Mouse (Mus musculus): ENCODE data around the gene Ugt1a10. TPM values are rescaled to one million over a fixed set of nuclear protein-coding genes. Genes with fewer than 3 reads are reported as not detected.
A peak's percentile ranks its signal among the peaks of the same experiment; 100 is the strongest.

Ugt1a10 gene
- polyA plus RNA-seq, 2 experiments: not detected

- TF ChIP-seq POLR2A (IDR thresholded peaks at IDR 0.05; ENCODE audit: borderline replicate concordance, extremely low read depth, insufficient read depth, insufficient read length): no peak
- no peak overlapping the region for H3K27ac ChIP-seq (replicated peaks; ENCODE audit: low read depth, low read length)
Observed at GRCm38 (mm10) chr1:88195687-88196086, 140.5 kb downstream of the Ugt1a10 start.

GRCm38 (mm10) chr1:88197443-88197842 lies 142.3 kb downstream of the Ugt1a10 start:
- ATAC-seq (ENCODE audit: low FRiP score, low read depth): no peak

More at GRCm38 (mm10) chr1:88195687-88196086, 140.5 kb downstream of the Ugt1a10 start:
- Histone ChIP-seq H3K4me3 (replicated peaks; ENCODE audit: low read length) (no peak overlapping the region), H3K27me3 (ENCODE audit: control insufficient read depth, insufficient read depth, low read length) (no peaks in the 10 kb centered on the region), H3K4me2 (replicated peaks; ENCODE audit: low read depth, low read length, severe bottlenecking) (no peak overlapping the region), H3K4me1 (ENCODE audit: control insufficient read depth, insufficient read depth, low read length) (no peaks in the 10 kb centered on the region), H3K9ac (ENCODE audit: low read depth, low read length, severe bottlenecking) (no peak overlapping the region), H3K36me3 (ENCODE audit: control insufficient read depth, insufficient read depth, low read length) (no peaks in the 10 kb centered on the region), H3K9me3 (ENCODE audit: control insufficient read depth, low read length) (no peaks in the 10 kb centered on the region)
- no peak for DNase-seq (ENCODE audit: low spot score)
- ATAC-seq (ENCODE audit: low FRiP score, low read depth): no peak
- 97% methylated on average over 1 of the region's 1 CpGs for WGBS

GRCm38 (mm10) chr1:88199996-88200395 lies 144.8 kb downstream of the Ugt1a10 start:
- Histone ChIP-seq H3K9me3 (ENCODE audit: control insufficient read depth, low read length) (peaks cover 10% of the 10 kb centered on the region), H3K27ac (replicated peaks; ENCODE audit: low read depth, low read length) (no peak overlapping the region), H3K4me2 (replicated peaks; ENCODE audit: low read depth, low read length, severe bottlenecking) (no peak overlapping the region), H3K4me1 (ENCODE audit: control insufficient read depth, insufficient read depth, low read length) (no peaks in the 10 kb centered on the region), H3K36me3 (ENCODE audit: control insufficient read depth, insufficient read depth, low read length) (no peaks in the 10 kb centered on the region), H3K4me3 (replicated peaks; ENCODE audit: low read length) (no peak overlapping the region), H3K9ac (ENCODE audit: low read depth, low read length, severe bottlenecking) (no peak overlapping the region), H3K27me3 (ENCODE audit: control insufficient read depth, insufficient read depth, low read length) (no peaks in the 10 kb centered on the region)
- ATAC-seq (ENCODE audit: low FRiP score, low read depth) (no peak), DNase-seq (ENCODE audit: low spot score) (no peak)
- 67% methylated on average over 2 of the region's 2 CpGs for WGBS
- TF ChIP-seq POLR2A (IDR thresholded peaks at IDR 0.05; ENCODE audit: borderline replicate concordance, extremely low read depth, insufficient read depth, insufficient read length): no peak

More at GRCm38 (mm10) chr1:88197443-88197842, 142.3 kb downstream of the Ugt1a10 start:
- no peak for TF ChIP-seq POLR2A (IDR thresholded peaks at IDR 0.05; ENCODE audit: borderline replicate concordance, extremely low read depth, insufficient read depth, insufficient read length)
- Histone ChIP-seq H3K27ac (replicated peaks; ENCODE audit: low read depth, low read length) (no peak overlapping the region), H3K4me1 (ENCODE audit: control insufficient read depth, insufficient read depth, low read length) (no peaks in the 10 kb centered on the region), H3K36me3 (ENCODE audit: control insufficient read depth, insufficient read depth, low read length) (no peaks in the 10 kb centered on the region), H3K4me3 (replicated peaks; ENCODE audit: low read length) (no peak overlapping the region), H3K9me3 (ENCODE audit: control insufficient read depth, low read length) (no peaks in the 10 kb centered on the region), H3K4me2 (replicated peaks; ENCODE audit: low read depth, low read length, severe bottlenecking) (no peak overlapping the region), H3K9ac (ENCODE audit: low read depth, low read length, severe bottlenecking) (no peak overlapping the region), H3K27me3 (ENCODE audit: control insufficient read depth, insufficient read depth, low read length) (no peaks in the 10 kb centered on the region)
- WGBS: 71% methylated on average over 3 of the region's 3 CpGs
- DNase-seq (ENCODE audit: low spot score): no peak

GRCm38 (mm10) chr1:88200456-88200855 lies 145.3 kb downstream of the Ugt1a10 start, which contains the start of gene Ugt1a2:
Ugt1a2 (plus strand) TSS chr1:88200601.
- peaks cover 11% of the 10 kb centered on the region for H3K9me3 ChIP-seq (ENCODE audit: control insufficient read depth, low read length)
- no peak for ATAC-seq (ENCODE audit: low FRiP score, low read depth)

DNA sequence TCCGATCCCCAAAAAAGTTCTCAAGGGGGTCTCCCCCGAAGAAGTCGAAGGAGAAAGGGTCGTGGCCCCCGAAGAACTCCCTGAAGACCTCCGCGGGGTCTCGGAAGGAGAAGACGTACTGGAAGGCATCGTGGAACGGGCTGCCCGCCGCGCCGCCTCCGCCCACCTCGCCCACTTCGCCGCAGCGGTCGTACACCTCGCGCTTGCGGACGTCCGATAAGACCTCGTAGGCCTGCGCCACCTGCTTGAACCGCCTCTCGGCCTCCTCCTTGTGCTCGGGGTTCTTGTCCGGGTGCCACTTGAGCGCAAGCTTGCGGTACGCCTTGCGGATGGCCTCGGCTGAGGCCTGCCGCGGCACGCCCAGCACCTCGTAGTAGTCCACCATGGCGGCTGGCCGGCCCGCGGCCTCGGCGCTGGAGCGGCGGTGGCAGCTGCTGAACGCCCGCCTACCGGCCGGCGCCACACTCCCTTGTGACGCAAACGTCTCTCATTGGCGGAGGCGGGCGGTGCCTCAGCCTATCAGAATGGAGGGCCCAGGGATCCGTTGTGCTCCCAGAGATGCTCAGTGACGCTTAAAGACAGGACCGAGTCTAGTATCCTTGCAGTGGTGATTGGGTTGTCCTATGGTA lies 150.2 kb downstream of the Ugt1a10 start, which contains the start of gene Dnajb3:
Dnajb3 (minus strand) TSS at position 489 of the 629 bp plus-strand sequence.
- Histone ChIP-seq H3K4me3 (replicated peaks; ENCODE audit: low read length) (peak within 1 kb of the TSS; percentile 46), H3K4me1 (ENCODE audit: control insufficient read depth, insufficient read depth, low read length) (peaks cover 3% of the 10 kb centered on the region; the same call in 1 of the 2 replicates), H3K27me3 (ENCODE audit: control insufficient read depth, insufficient read depth, low read length) (no peaks in the 10 kb centered on the region), H3K9me3 (ENCODE audit: control insufficient read depth, low read length) (peaks cover 11% of the 10 kb centered on the region), H3K9ac (ENCODE audit: low read depth, low read length, severe bottlenecking) (peak within 1 kb of the TSS; percentile 77), H3K4me2 (replicated peaks; ENCODE audit: low read depth, low read length, severe bottlenecking) (peak within 1 kb of the TSS; percentile 84), H3K36me3 (ENCODE audit: control insufficient read depth, insufficient read depth, low read length) (no peaks in the 10 kb centered on the region), H3K27ac (replicated peaks; ENCODE audit: low read depth, low read length) (no peak within 1 kb of the TSS)
- peak; percentile 100 for ATAC-seq (ENCODE audit: low FRiP score, low read depth)
- WGBS: 6% methylated on average over 45 of the region's 62 CpGs
- 0 out of 2 replicates have a peak, but pooled peaks have one; percentile 60 for TF ChIP-seq POLR2A (IDR thresholded peaks at IDR 0.05; ENCODE audit: borderline replicate concordance, extremely low read depth, insufficient read depth, insufficient read length)
- DNase-seq (ENCODE audit: low spot score): peak; percentile 82

More at GRCm38 (mm10) chr1:88200456-88200855, 145.3 kb downstream of the Ugt1a10 start, which contains the start of gene Ugt1a2:
- Histone ChIP-seq H3K4me3 (replicated peaks; ENCODE audit: low read length) (no peak within 1 kb of the TSS), H3K27ac (replicated peaks; ENCODE audit: low read depth, low read length) (no peak within 1 kb of the TSS), H3K27me3 (ENCODE audit: control insufficient read depth, insufficient read depth, low read length) (no peaks in the 10 kb centered on the region), H3K4me2 (replicated peaks; ENCODE audit: low read depth, low read length, severe bottlenecking) (no peak within 1 kb of the TSS), H3K4me1 (ENCODE audit: control insufficient read depth, insufficient read depth, low read length) (no peaks in the 10 kb centered on the region), H3K9ac (ENCODE audit: low read depth, low read length, severe bottlenecking) (no peak within 1 kb of the TSS), H3K36me3 (ENCODE audit: control insufficient read depth, insufficient read depth, low read length) (no peaks in the 10 kb centered on the region)
- 74% methylated on average over 7 of the region's 7 CpGs for WGBS
- no peak for DNase-seq (ENCODE audit: low spot score)
- no peak for TF ChIP-seq POLR2A (IDR thresholded peaks at IDR 0.05; ENCODE audit: borderline replicate concordance, extremely low read depth, insufficient read depth, insufficient read length)
